ENCODE assay signal across 8 mouse cellular contexts in genomic region chr11:105927065-105928030, GRCm38 (mm10). TPM values are rescaled to one million over a fixed set of nuclear protein-coding genes. Genes with fewer than 3 reads are reported as not detected.
DNase-seq lines count a peak whose midpoint lies in the region; ATAC-seq and TF ChIP-seq lines count a peak whose summit lies in the region.

No protein-coding gene starts in this region.

- peaks cover 0 to 6% of the 10 kb centered on the region in 2 experiments; a peak in 2 of 4 replicates for H3K4me1 ChIP-seq in MEL (ENCODE audit: control insufficient read depth in 1 of 2, insufficient read depth in 2 of 2, low read length in 2 of 2)
- peaks cover 5% of the 10 kb centered on the region for H3K4me1 ChIP-seq in forebrain, embryonic 12.5 days
- H3K4me1 ChIP-seq in hindbrain, embryonic 13.5 days (replicated peaks) = peaks cover 5% of the 10 kb centered on the region

- H3K36me3 ChIP-seq in MEL (ENCODE audit: control insufficient read depth in 1 of 2, insufficient read depth in 2 of 2, low read length in 2 of 2) = no peaks in the 10 kb centered on the region; a peak in 1 of 4 replicates
- H3K36me3 ChIP-seq in forebrain, embryonic 12.5 days (replicated peaks) = peaks cover 14% of the 10 kb centered on the region; the same call in 1 of the 2 replicates
- H3K36me3 ChIP-seq in hindbrain, embryonic 13.5 days = peaks cover 36% of the 10 kb centered on the region

- no peak overlapping the region for H3K27ac ChIP-seq in MEL (ENCODE audit: control insufficient read depth, low read depth, low read length)
- no peak overlapping the region for H3K27ac ChIP-seq in forebrain, embryonic 12.5 days
- H3K27ac ChIP-seq in hindbrain, embryonic 13.5 days = 0 out of 2 replicates have a peak overlapping the region, but pooled peaks have one; percentile 48

- 56% methylated on average over 14 of the region's 14 CpGs for WGBS in forebrain, embryonic 12.5 days
- 60% methylated on average over 14 of the region's 14 CpGs for WGBS in hindbrain, embryonic 13.5 days

- no peaks in the 10 kb centered on the region for H3K79me2 ChIP-seq in MEL (ENCODE audit: control insufficient read depth, insufficient read depth, low read length, poor library complexity)

- no peaks in the 10 kb centered on the region for H3K27me3 ChIP-seq in MEL (ENCODE audit: control insufficient read depth in 1 of 2, insufficient read depth in 2 of 2, low read length in 2 of 2)
- H3K27me3 ChIP-seq in forebrain, embryonic 12.5 days = no peaks in the 10 kb centered on the region
- no peaks in the 10 kb centered on the region for H3K27me3 ChIP-seq in hindbrain, embryonic 13.5 days

- peak; percentile 83 for ATAC-seq in forebrain, embryonic 12.5 days (ENCODE audit: low FRiP score)
- ATAC-seq in hindbrain, embryonic 13.5 days (ENCODE audit: low FRiP score) = peak; percentile 70

- DNase-seq in MEL (ENCODE audit: low read depth, low spot score) = peak; percentile 88
- peak; percentile 68 for DNase-seq in c-Kit-positive CD71-negative TER-119-negative erythroid progenitor cells, embryonic 14.5 days (ENCODE audit: low read depth)
- DNase-seq in layer of hippocampus, postnatal 10 days (ENCODE audit: low spot score in 2 of 2) = peak; percentile 78 to 80
- peak; percentile 85 for DNase-seq in lung, postnatal 25 days (ENCODE audit: low spot score)
- DNase-seq in retina, postnatal 7 days (ENCODE audit: low read depth, low spot score) = peak; percentile 76
- DNase-seq in yolk sac, embryonic 10.5 days (ENCODE audit: low spot score) = peak; percentile 55

- TF ChIP-seq EP300 in MEL (IDR thresholded peaks at IDR 0.05; ENCODE audit: low read depth in 1 of 2, low read length in 2 of 2) = no peak

- no peaks in the 10 kb centered on the region for H3K9me3 ChIP-seq in MEL (replicated peaks; ENCODE audit: insufficient read depth, low read length)
- no peaks in the 10 kb centered on the region for H3K9me3 ChIP-seq in forebrain, embryonic 12.5 days
- no peaks in the 10 kb centered on the region for H3K9me3 ChIP-seq in hindbrain, embryonic 13.5 days

- TF ChIP-seq RAD21 in MEL (IDR thresholded peaks at IDR 0.05; ENCODE audit: low read depth, low read length) = no peak; the same call in none of the 2 replicates

- no peak overlapping the region for H3K4me3 ChIP-seq in MEL (ENCODE audit: control insufficient read depth in 1 of 2, insufficient read depth in 1 of 2, low read depth in 2 of 2, low read length in 2 of 2)
- no peak overlapping the region for H3K4me3 ChIP-seq in forebrain, embryonic 12.5 days (replicated peaks)
- H3K4me3 ChIP-seq in hindbrain, embryonic 13.5 days = no peak overlapping the region

- no peak overlapping the region for H3K4me2 ChIP-seq in forebrain, embryonic 12.5 days
- H3K4me2 ChIP-seq in hindbrain, embryonic 13.5 days = no peak overlapping the region

- peak in 2 of 3 experiments; percentile 82 to 87 for TF ChIP-seq CTCF in MEL (IDR thresholded peaks at IDR 0.05 in 2 of 3, conservative IDR thresholded peaks at IDR 0.05 in 1 of 3; ENCODE audit: control insufficient read depth in 1 of 3, insufficient read depth in 1 of 3, low read depth in 2 of 3, low read length in 3 of 3, poor library complexity in 1 of 3, severe bottlenecking in 1 of 3)

- no peak overlapping the region for H3K9ac ChIP-seq in MEL (ENCODE audit: control insufficient read depth, low read depth, low read length, poor library complexity, severe bottlenecking)
- no peak overlapping the region for H3K9ac ChIP-seq in forebrain, embryonic 12.5 days
- H3K9ac ChIP-seq in hindbrain, embryonic 13.5 days = no peak overlapping the region

- TF ChIP-seq POLR2A in MEL (IDR thresholded peaks at IDR 0.05; ENCODE audit: control insufficient read depth in 1 of 2, insufficient read depth in 1 of 2, low read depth in 1 of 2, low read length in 2 of 2, poor library complexity in 1 of 2) = no peak

TF ChIP-seq in MEL, 35 proteins besides CTCF, POLR2A, EP300 and RAD21:
- no peak for TF ChIP-seq NELFE (IDR thresholded peaks at IDR 0.05; ENCODE audit: low read depth, low read length)
- peak; percentile 95 for TF ChIP-seq SMC3 (IDR thresholded peaks at IDR 0.05; ENCODE audit: low read depth, low read length)
- TF ChIP-seq ZC3H11A (IDR thresholded peaks at IDR 0.05; ENCODE audit: low read depth, low read length) = peak; percentile 95

RNA-seq across cellular contexts. Expression of gene Cyb561, which starts 25.8 kb away (rescaled TPM):
- total RNA-seq in MEL (2012; rRNA removed) = 24.8 and 32.8 TPM in 2 replicates
- polyA plus RNA-seq in MEL (2012; ENCODE audit: insufficient read depth in 1 of 2, insufficient read length in 2 of 2, low read depth in 1 of 2, low replicate concordance in 2 of 2, missing spikeins in 1 of 2) = 10 to 100 TPM in 1 of 2 experiments, not detected in 1; 43.9 TPM
- 13.2 and 14.6 TPM in 2 replicates for polyA plus RNA-seq in forebrain, embryonic 12.5 days (2016; fragmentation: Nextera tagmentation; extraction: Ambion mirVana)
- 42.6 and 42.7 TPM in 2 replicates for polyA plus RNA-seq in hindbrain, embryonic 13.5 days (2015; fragmentation: Nextera tagmentation; extraction: Ambion mirVana)
- 10 to 100 TPM; 31.6 to 42.5 TPM for total RNA-seq in layer of hippocampus, postnatal 10 days (2021)

RNA-seq across cellular contexts. Expression of gene Ace, which starts 40.4 kb away (rescaled TPM):
- total RNA-seq in MEL (2012; rRNA removed) = not detected in 2 replicates
- polyA plus RNA-seq in MEL (2012; ENCODE audit: insufficient read depth in 1 of 2, insufficient read length in 2 of 2, low read depth in 1 of 2, low replicate concordance in 2 of 2, missing spikeins in 1 of 2) = not detected
- polyA plus RNA-seq in forebrain, embryonic 12.5 days (2016; fragmentation: Nextera tagmentation; extraction: Ambion mirVana) = 0.60 and 0.78 TPM in 2 replicates
- polyA plus RNA-seq in hindbrain, embryonic 13.5 days (2015; fragmentation: Nextera tagmentation; extraction: Ambion mirVana) = 2.4 and 2.5 TPM in 2 replicates
- total RNA-seq in layer of hippocampus, postnatal 10 days (2021) = 10 to 100 TPM; 11.1 to 12.6 TPM
